Comparison of ENCODE assay signal across 13 mouse cellular contexts in the genomic region with DNA sequence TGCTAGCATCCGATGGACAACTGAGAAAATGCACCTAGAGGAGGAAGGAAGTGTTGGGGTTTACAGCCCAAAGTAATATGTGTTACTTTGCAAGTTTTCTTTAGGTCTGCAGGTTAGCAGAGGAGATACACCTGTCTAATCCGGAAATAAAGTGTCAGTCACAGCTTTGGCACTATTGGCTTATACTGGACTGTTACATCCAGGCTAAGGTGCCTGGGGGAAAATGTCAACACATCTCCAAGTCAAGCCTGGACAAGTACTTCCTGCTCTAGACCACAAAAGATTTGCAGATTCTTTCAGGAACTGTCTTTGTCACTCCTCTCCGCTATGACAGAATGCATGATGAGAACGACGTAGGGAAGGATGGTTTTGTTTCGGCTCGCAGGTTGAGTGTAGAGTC.
DNase-seq lines count a peak whose midpoint lies in the region; ATAC-seq lines count a peak whose summit lies in the region.
"Had no signal": no experiment of that assay in that cellular context is flagged by ENCODE, and none has a peak within 500 bp of the region (broad histone marks: within the 10 kb centered on the region; RNA-seq: fewer than 3 reads in every experiment).

No protein-coding gene starts in this region.

- intact Hi-C loops in left cerebral cortex, postnatal 14 days (cut with DNase I), result no loop called here

- DNase-seq in fat pad, adult 2 months (ENCODE audit: extremely low read depth, low read depth, low spot score), result peak; percentile 92
- DNase-seq in gonadal fat pad, adult 2 months (ENCODE audit: low read depth), result peak; percentile 90
- no peak for DNase-seq in left cerebral cortex, postnatal 14 days (ENCODE audit: low spot score in 2 of 2)
- DNase-seq: adrenal gland, adult 8-10 months; adrenal gland, postnatal 25 days; B cell, adult 2 months; cerebellum, adult 11 months; cerebellum, adult 11-12 months; cerebellum, adult 18-20 months had no signal

- ATAC-seq in granulocyte monocyte progenitor cell, adult 5-6 weeks (replicated peaks; ENCODE audit: poor library complexity, severe bottlenecking), result no peak
- ATAC-seq: activated CD4-positive, CD25-positive, alpha-beta regulatory T cell, adult 4 months; CD4-positive, CD25-positive, alpha-beta regulatory T cell, adult 4 months; Patski had no signal

Comparison
In these comparisons a context has a peak if more than half of its experiments do, and no peak if none do; other contexts are left out.
1. DNase-seq: peak in fat pad, adult 2 months (single experiment) and gonadal fat pad, adult 2 months (single experiment); none in left cerebral cortex, postnatal 14 days (0 of 2).